Mouse (Mus musculus) forebrain, embryonic 16.5 days (tissue): ENCODE measurements around the gene Scly. TPM values are rescaled to one million over a fixed set of nuclear protein-coding genes. Genes with fewer than 3 reads are reported as not detected.

Source experiments
- ATAC-seq: fragments of 200-750 bp; cut with Nextera tagmentation; 2 replicates; pipeline ENCODE4 v1.8.0; 2017; ENCODE audit warnings: mild to moderate bottlenecking, moderate library complexity
- H3K27ac ChIP-seq: fragments of 300-500 bp; sonication (generic); 2 replicates; pipeline ENCODE4 v1.5.1; 2014; ENCODE audit warnings: low read length, control low read depth
- H3K27me3 ChIP-seq: fragments of 300-500 bp; sonication (generic); replicated peaks from 2 replicates; pipeline ENCODE4 v1.6.1; 2014; ENCODE audit warnings: low read length; ENCODE audit not compliant: control insufficient read depth, insufficient read depth
- H3K36me3 ChIP-seq: fragments of 300-500 bp; sonication (generic); 2 replicates; pipeline ENCODE4 v1.6.1; 2014; ENCODE audit not compliant: control insufficient read depth, insufficient read depth
- H3K4me1 ChIP-seq: fragments of 300-500 bp; sonication (generic); replicated peaks from 2 replicates; pipeline ENCODE4 v1.6.1; 2014; ENCODE audit warnings: low read length; ENCODE audit not compliant: control insufficient read depth, insufficient read depth
- H3K4me2 ChIP-seq: fragments of 300-500 bp; sonication (generic); 2 replicates; pipeline ENCODE4 v1.6.1; 2014; ENCODE audit warnings: mild to moderate bottlenecking, low read length, control low read depth
- H3K4me3 ChIP-seq: fragments of 300-500 bp; sonication (generic); replicated peaks from 2 replicates; pipeline ENCODE4 v1.5.1; 2014; ENCODE audit warnings: mild to moderate bottlenecking, low read length, control low read depth
- H3K9ac ChIP-seq: fragments of 300-500 bp; sonication (generic); replicated peaks from 2 replicates; pipeline ENCODE4 v1.6.1; 2014; ENCODE audit warnings: low read depth, low read length, control low read depth
- H3K9me3 ChIP-seq: fragments of 300-500 bp; sonication (generic); 2 replicates; pipeline ENCODE4 v1.6.1; 2016; ENCODE audit warnings: low read length; ENCODE audit not compliant: control insufficient read depth
- WGBS: fragments of 180-500 bp; shearing (Covaris S2); extraction: QIAGEN DNeasy Blood & Tissue Kit; methylation state at CpG from one replicate; pipeline ENCODE4 v1.1.7; 2014; 5-methylcytosine and 5-hydroxymethylcytosine counted together
- polyA plus RNA-seq: library from polyadenylated mRNA; unstranded; fragments of >200 nt; fragmentation: Nextera tagmentation; extraction: Ambion mirVana; gene quantifications from 2 replicates; pipeline ENCODE4 v1.2.1, GENCODE M21; 2015

The Scly gene
- polyA plus RNA-seq, 1 experiment from 2014 or later = 9.3 TPM

DNA sequence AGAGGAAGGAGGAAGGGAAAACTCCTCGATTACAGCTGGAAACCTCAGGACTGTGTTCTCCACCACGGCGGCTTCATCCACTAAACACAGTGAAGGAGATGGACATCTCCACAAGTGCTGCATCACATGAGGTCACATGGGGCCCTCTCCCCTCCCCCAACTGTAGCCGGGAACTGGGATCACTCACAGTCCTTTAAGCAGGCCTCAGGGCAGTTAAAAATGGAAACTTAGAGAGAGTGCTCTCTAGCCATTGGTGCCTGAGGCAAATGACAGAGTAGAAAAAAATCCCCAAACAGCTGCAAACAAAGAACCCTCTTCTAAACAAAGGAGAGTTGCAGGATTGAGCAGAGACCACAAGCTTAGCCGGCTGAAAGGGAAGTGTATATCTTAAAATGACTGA is 15.1 kb downstream of the Scly start:
- no peak; the same call in 1 of the 2 replicates for ATAC-seq
- Histone ChIP-seq H3K36me3 (0 out of 2 replicates have a peak, but pooled peaks cover 3% of the 10 kb centered on the region), H3K27ac (no peak overlapping the region), H3K4me1 (0 out of 2 replicates have a peak, but pooled peaks cover 3% of the 10 kb centered on the region), H3K4me2 (no peak overlapping the region), H3K9me3 (no peaks in the 10 kb centered on the region), H3K27me3 (no peaks in the 10 kb centered on the region), H3K4me3 (no peak overlapping the region), H3K9ac (no peak overlapping the region)
- 30% methylated on average over 5 of the region's 5 CpGs for WGBS

- H3K4me3 ChIP-seq = no peak overlapping the region
- 0 out of 2 replicates have a peak, but pooled peaks cover 3% of the 10 kb centered on the region for H3K4me1 ChIP-seq
- WGBS = 89% methylated on average over 6 of the region's 6 CpGs
- no peaks in the 10 kb centered on the region for H3K36me3 ChIP-seq
- no peak for ATAC-seq
- H3K9me3 ChIP-seq = no peaks in the 10 kb centered on the region
- no peaks in the 10 kb centered on the region for H3K27me3 ChIP-seq
- no peak overlapping the region for H3K9ac ChIP-seq
- H3K27ac ChIP-seq = no peak overlapping the region
- H3K4me2 ChIP-seq = no peak overlapping the region
Measured at GRCm38 (mm10) chr1:91317656-91318055, 19.5 kb downstream of the Scly start.

DNA sequence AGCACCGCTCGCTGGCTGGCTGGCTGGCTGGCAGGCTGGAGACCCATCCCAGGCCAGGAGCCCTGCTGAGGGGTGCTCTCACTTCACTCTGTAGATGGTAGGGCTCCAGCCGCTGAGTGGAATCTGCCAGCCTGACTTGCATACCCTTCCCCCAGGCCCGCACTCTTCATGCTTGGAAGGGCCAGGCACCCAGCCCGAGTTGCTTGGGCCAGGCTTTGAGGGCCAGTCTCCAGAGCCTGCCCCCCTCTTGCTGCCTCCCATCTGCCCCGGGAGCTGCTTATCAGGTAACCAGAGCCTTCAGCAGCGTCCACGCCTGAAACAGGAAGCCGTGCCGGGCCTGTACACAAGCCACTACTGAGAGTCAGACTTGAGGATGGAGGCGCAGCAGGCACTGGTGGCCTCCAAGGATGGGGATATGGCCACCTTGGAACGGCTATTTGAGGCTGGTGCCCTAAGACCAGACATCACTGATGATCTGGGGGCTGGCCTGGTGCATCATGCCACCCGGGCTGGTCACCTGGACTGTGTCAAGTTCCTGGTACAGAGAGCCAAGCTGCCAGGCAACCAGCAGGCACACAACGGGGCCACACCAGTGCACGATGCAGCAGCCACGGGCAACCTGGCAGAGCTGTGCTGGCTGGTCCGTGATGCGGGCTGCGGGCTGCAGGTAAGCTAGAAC is 23.8 kb downstream of the Scly start, which contains the start of gene Espnl:
Gene Espnl (plus strand): TSS at position 316 of the 679 bp plus-strand sequence.
- no peaks in the 10 kb centered on the region for H3K36me3 ChIP-seq
- H3K4me2 ChIP-seq = no peak within 1 kb of the TSS
- H3K9ac ChIP-seq = no peak within 1 kb of the TSS
- H3K9me3 ChIP-seq = no peaks in the 10 kb centered on the region
- WGBS = 81% methylated on average over 19 of the region's 19 CpGs
- no peaks in the 10 kb centered on the region for H3K4me1 ChIP-seq
- no peak within 1 kb of the TSS for H3K4me3 ChIP-seq
- no peaks in the 10 kb centered on the region for H3K27me3 ChIP-seq
- ATAC-seq = no peak
- no peak within 1 kb of the TSS for H3K27ac ChIP-seq

GRCm38 (mm10) chr1:91324646-91325045 is 26.5 kb downstream of the Scly start:
- WGBS = 80% methylated on average over 2 of the region's 2 CpGs
- H3K36me3 ChIP-seq = no peaks in the 10 kb centered on the region
- H3K4me1 ChIP-seq = no peaks in the 10 kb centered on the region
- H3K9me3 ChIP-seq = no peaks in the 10 kb centered on the region
- no peak overlapping the region for H3K4me3 ChIP-seq
- no peak overlapping the region for H3K9ac ChIP-seq
- no peaks in the 10 kb centered on the region for H3K27me3 ChIP-seq
- no peak overlapping the region for H3K27ac ChIP-seq
- no peak for ATAC-seq
- H3K4me2 ChIP-seq = no peak overlapping the region

DNA sequence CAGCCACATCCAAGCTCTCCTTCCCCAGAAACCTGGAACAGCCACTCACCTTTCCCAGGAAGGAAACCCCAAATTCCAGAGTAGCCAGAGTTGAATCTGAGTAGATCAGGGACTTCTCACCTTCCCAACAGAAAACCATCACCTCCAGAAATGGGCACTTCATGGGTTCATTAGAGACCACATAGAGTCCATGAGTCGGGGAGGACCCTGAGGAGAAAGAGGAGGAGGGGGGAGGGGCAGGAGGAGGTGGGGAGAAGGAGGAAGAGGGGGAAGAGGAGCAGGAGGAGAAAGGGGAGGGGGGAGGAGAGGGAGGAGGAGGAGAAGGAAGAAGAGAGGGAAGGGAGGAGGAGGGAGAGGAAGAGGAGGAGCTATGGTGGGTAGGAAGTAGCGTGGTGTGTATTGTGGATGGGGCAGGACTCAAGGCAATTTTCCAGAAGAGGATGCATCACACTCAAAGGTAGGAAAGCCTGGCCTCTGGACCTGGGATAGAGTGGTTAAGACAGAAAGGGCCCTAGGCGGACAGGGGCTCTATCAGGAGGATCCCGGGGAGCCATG is 27.4 kb downstream of the Scly start:
- Histone ChIP-seq H3K27ac (no peak overlapping the region), H3K4me1 (no peaks in the 10 kb centered on the region), H3K9ac (no peak overlapping the region), H3K4me3 (no peak overlapping the region), H3K27me3 (no peaks in the 10 kb centered on the region), H3K9me3 (no peaks in the 10 kb centered on the region), H3K36me3 (no peaks in the 10 kb centered on the region), H3K4me2 (no peak overlapping the region)
- no peak for ATAC-seq
- 79% methylated on average over 4 of the region's 4 CpGs for WGBS

DNA sequence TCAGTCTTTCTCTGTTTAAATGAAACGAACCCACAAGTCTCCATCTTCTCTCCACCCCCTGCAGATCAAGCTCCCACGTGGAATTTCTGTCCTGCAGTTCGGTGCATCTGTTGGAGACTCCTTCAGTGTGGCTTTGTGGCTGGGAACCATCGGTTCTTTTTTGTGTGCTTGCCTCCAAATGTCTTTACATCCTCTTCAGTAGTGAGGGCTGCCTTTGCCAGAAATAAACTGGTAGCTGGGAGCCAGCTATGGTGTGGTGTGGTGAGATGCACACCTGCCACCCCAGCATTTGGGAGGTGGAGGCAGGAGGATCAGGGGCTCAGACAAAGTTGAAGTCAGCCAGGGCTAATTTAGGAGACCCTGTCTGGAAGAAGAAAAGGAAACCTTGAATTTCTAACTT is 34.0 kb downstream of the Scly start:
- H3K27me3 ChIP-seq = no peaks in the 10 kb centered on the region
- no peak overlapping the region for H3K27ac ChIP-seq
- no peaks in the 10 kb centered on the region for H3K36me3 ChIP-seq
- no peak overlapping the region for H3K9ac ChIP-seq
- no peak overlapping the region for H3K4me2 ChIP-seq
- WGBS = 49% methylated on average over 4 of the region's 4 CpGs
- H3K9me3 ChIP-seq = no peaks in the 10 kb centered on the region
- no peaks in the 10 kb centered on the region for H3K4me1 ChIP-seq
- no peak overlapping the region for H3K4me3 ChIP-seq
- no peak for ATAC-seq

DNA sequence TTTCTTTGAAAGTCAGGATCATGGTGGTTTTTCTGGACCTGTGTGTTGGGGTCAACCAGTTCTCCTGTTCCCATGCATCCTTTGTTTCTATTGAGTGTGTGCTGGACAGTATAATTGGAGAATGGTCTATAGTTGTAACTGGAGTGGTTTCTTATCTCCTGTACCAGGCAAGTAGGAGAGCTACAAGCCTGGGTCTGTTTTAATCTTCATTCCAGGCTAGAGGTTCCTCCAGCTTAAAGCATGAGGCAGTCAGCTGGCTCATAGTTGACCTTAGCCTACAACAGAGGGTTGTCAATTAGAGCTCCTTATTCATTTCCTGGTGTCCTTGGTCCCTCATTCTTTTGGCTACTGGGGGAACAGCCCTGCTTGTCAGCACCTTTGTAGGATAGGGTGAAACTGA is 35.4 kb downstream of the Scly start:
- Histone ChIP-seq H3K4me3 (no peak overlapping the region), H3K27me3 (no peaks in the 10 kb centered on the region), H3K9me3 (no peaks in the 10 kb centered on the region), H3K9ac (no peak overlapping the region), H3K4me1 (no peaks in the 10 kb centered on the region), H3K36me3 (no peaks in the 10 kb centered on the region), H3K27ac (no peak overlapping the region), H3K4me2 (no peak overlapping the region)
- ATAC-seq = no peak

DNA sequence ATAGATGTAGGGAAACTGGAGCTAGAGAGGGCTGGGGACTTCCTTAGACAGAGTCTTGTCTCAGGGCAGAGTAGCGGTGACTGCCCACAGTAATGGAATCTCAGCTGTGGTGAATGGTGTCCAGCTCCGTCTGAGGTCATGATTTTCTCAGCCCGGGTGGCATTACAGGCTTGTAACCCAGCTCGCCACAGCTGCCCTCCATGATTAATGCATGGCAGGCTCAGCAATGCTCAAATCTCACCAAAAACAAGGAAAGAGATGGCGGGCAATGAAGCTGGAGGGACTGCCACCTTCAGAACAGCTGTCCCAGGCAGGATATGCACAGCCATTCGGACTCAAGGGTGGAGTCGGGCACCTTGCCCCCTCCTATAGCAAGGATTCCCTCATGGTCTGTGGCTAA is 39.2 kb downstream of the Scly start:
- H3K36me3 ChIP-seq = no peaks in the 10 kb centered on the region
- no peak overlapping the region for H3K4me3 ChIP-seq
- H3K4me2 ChIP-seq = no peak overlapping the region
- H3K4me1 ChIP-seq = no peaks in the 10 kb centered on the region
- no peaks in the 10 kb centered on the region for H3K9me3 ChIP-seq
- H3K27ac ChIP-seq = no peak overlapping the region
- no peak overlapping the region for H3K9ac ChIP-seq
- no peak for ATAC-seq
- no peaks in the 10 kb centered on the region for H3K27me3 ChIP-seq
- 85% methylated on average over 7 of the region's 7 CpGs for WGBS

DNA sequence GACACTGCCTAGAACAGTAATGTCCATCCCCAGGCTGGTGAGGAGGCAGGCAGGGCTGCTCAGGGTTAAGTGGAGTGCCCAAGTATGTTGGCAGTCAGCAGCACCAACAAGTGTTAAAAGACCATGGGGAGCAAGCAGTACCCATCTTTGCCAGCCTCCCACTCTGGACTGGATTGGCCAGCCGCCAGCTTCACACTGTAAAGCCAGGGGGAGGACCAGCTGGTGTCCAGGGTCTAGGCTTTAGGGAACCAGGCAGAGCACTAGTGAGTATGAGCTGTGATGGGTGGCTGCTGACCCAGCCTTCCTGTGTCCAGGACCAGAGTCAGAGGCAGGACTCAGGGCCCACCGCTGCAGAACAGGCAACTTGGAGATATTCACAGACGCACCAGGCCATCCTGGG is 45.9 kb downstream of the Scly start:
- H3K9ac ChIP-seq = no peak overlapping the region
- ATAC-seq = no peak
- no peaks in the 10 kb centered on the region for H3K9me3 ChIP-seq
- H3K4me3 ChIP-seq = no peak overlapping the region
- H3K4me2 ChIP-seq = no peak overlapping the region
- peaks cover 8% of the 10 kb centered on the region for H3K4me1 ChIP-seq
- H3K27ac ChIP-seq = no peak overlapping the region
- 92% methylated on average over 3 of the region's 3 CpGs for WGBS
- no peaks in the 10 kb centered on the region for H3K36me3 ChIP-seq
- H3K27me3 ChIP-seq = peaks cover 34% of the 10 kb centered on the region
